Mouse (Mus musculus) myocyte (in vitro differentiated cells): ENCODE measurements around the gene Mical2. TPM values are rescaled to one million over a fixed set of nuclear protein-coding genes. Genes with fewer than 3 reads are reported as not detected.

Source experiments
- H3K27me3 ChIP-seq: one replicate; pipeline ENCODE4 v1.6.1; 2011; ENCODE audit not compliant: control insufficient read depth, insufficient read depth, insufficient read length
- H3K36me3 ChIP-seq: one replicate; pipeline ENCODE4 v1.6.1; 2011; ENCODE audit not compliant: control insufficient read depth, insufficient read depth
- H3K4me2 ChIP-seq: one replicate; pipeline ENCODE4 v1.6.1; 2011; ENCODE audit warnings: low read depth, control low read depth
- H3K4me3 ChIP-seq: one replicate; pipeline ENCODE4 v1.5.1; 2011; ENCODE audit warnings: mild to moderate bottlenecking, control low read depth, moderate library complexity
- H3K79me2 ChIP-seq: one replicate; pipeline ENCODE4 v1.6.1; 2011; ENCODE audit not compliant: control insufficient read depth, insufficient read depth
- H3ac ChIP-seq: one replicate; pipeline ENCODE4 v1.6.1; 2011; ENCODE audit not compliant: control insufficient read depth, insufficient read length
- CEBPB ChIP-seq: IDR thresholded peaks from 2 replicates; pipeline ENCODE4 v1.6.1; 2011; ENCODE audit warnings: mild to moderate bottlenecking, moderate library complexity; ENCODE audit not compliant: poor library complexity, insufficient read depth, severe bottlenecking
- E2F4 ChIP-seq: IDR thresholded peaks from one replicate; pipeline ENCODE4 v1.6.1; 2011; ENCODE audit warnings: mild to moderate bottlenecking, control low read depth, moderate library complexity; ENCODE audit not compliant: insufficient read depth
- MAX ChIP-seq: IDR thresholded peaks from one replicate; pipeline ENCODE4 v1.6.1; 2011; ENCODE audit warnings: low read depth, mild to moderate bottlenecking, control low read depth
- MYOD1 ChIP-seq, 3 experiments: IDR thresholded peaks; one replicate each; pipeline ENCODE4 v1.6.1; 2011; ENCODE audit warnings: control low read depth in 2 of 3, low read depth in 2 of 3, mild to moderate bottlenecking in 2 of 3, moderate library complexity in 1 of 3; ENCODE audit not compliant: insufficient read length in 2 of 3, control insufficient read depth in 1 of 3
- MYOG ChIP-seq, 3 experiments: IDR thresholded peaks; one replicate each; pipeline ENCODE4 v1.6.1; 2011; ENCODE audit warnings: control low read depth in 2 of 3, low read depth in 2 of 3, mild to moderate bottlenecking in 2 of 3; ENCODE audit not compliant: insufficient read length in 2 of 3, control insufficient read depth in 1 of 3, insufficient read depth in 1 of 3
- POLR2A ChIP-seq: IDR thresholded peaks from one replicate; pipeline ENCODE4 v1.6.1; 2011; ENCODE audit warnings: low read depth, mild to moderate bottlenecking, control low read depth, moderate library complexity; ENCODE audit not compliant: insufficient read length
- POLR2AphosphoS2 ChIP-seq: IDR thresholded peaks from one replicate; pipeline ENCODE4 v1.6.1; 2011; ENCODE audit warnings: low read depth, control low read depth; ENCODE audit not compliant: insufficient read length
- REST ChIP-seq: IDR thresholded peaks from one replicate; pipeline ENCODE4 v1.6.1; 2011; ENCODE audit warnings: mild to moderate bottlenecking, control low read depth, moderate library complexity; ENCODE audit not compliant: insufficient read depth, insufficient read length
- SRF ChIP-seq: IDR thresholded peaks from one replicate; pipeline ENCODE4 v1.6.1; 2011; ENCODE audit warnings: low read depth; ENCODE audit not compliant: control insufficient read depth, insufficient read length
- TCF12 ChIP-seq: IDR thresholded peaks from one replicate; pipeline ENCODE4 v1.6.1; 2011; ENCODE audit warnings: mild to moderate bottlenecking, control low read depth; ENCODE audit not compliant: poor library complexity, insufficient read depth, severe bottlenecking
- TCF3 ChIP-seq: IDR thresholded peaks from one replicate; pipeline ENCODE4 v1.6.1; 2011; ENCODE audit warnings: low read depth, control low read depth; ENCODE audit not compliant: insufficient read length
- USF1 ChIP-seq: IDR thresholded peaks from one replicate; pipeline ENCODE4 v1.6.1; 2011; ENCODE audit warnings: low read depth, mild to moderate bottlenecking, control low read depth, moderate library complexity
- polyA plus RNA-seq: library from polyadenylated mRNA; unstranded; fragments of >200 nt; fragmentation: generic; extraction: Trizol; gene quantifications from one replicate; pipeline ENCODE4 v1.2.1, GENCODE M21; 2012; ENCODE audit warnings: missing spikeins

Mical2 gene
- polyA plus RNA-seq, 1 experiment = 34.8 TPM

- H3K4me2 ChIP-seq = no peak overlapping the region
- no peaks in the 10 kb centered on the region for H3K27me3 ChIP-seq
- H3K36me3 ChIP-seq = peaks cover 13% of the 10 kb centered on the region
- H3ac ChIP-seq = no peak overlapping the region
- peak; percentile 27 for TF ChIP-seq TCF12
- TF ChIP-seq POLR2A = no peak
- no peak for TF ChIP-seq MAX
- TF ChIP-seq TCF3 = no peak
- peak; percentile 33; the same call in 1 of the 2 replicates for TF ChIP-seq CEBPB
- TF ChIP-seq SRF = no peak
- no peak for TF ChIP-seq REST
- TF ChIP-seq E2F4 = no peak
- peak; percentile 48 to 73 (median 73) for TF ChIP-seq MYOD1 (IDR thresholded peaks at IDR 0.05; ENCODE audit: control insufficient read depth in 1 of 3, insufficient read length in 2 of 3, low read depth in 2 of 3)
- TF ChIP-seq MYOG (IDR thresholded peaks at IDR 0.05; ENCODE audit: control insufficient read depth in 1 of 3, insufficient read depth in 1 of 3, insufficient read length in 2 of 3, low read depth in 2 of 3) = peak; percentile 66 to 85 (median 78)
- no peak for TF ChIP-seq USF1
- TF ChIP-seq POLR2AphosphoS2 = no peak
- H3K79me2 ChIP-seq = no peaks in the 10 kb centered on the region
- H3K4me3 ChIP-seq = no peak overlapping the region
Observed at GRCm38 (mm10) chr7:112336213-112336631, 110.6 kb downstream of the Mical2 start.

- Histone ChIP-seq H3ac (no peak overlapping the region), H3K27me3 (no peaks in the 10 kb centered on the region), H3K4me3 (no peak overlapping the region), H3K36me3 (peaks cover 18% of the 10 kb centered on the region), H3K4me2 (peak overlapping the region; percentile 24), H3K79me2 (no peaks in the 10 kb centered on the region)
- TF ChIP-seq TCF12 (no peak), REST (no peak), MYOD1 (IDR thresholded peaks at IDR 0.05; ENCODE audit: control insufficient read depth in 1 of 3, insufficient read length in 2 of 3, low read depth in 2 of 3) (peak in 1 of 3 experiments; percentile 36)
Observed at GRCm38 (mm10) chr7:112336769-112337168, 111.1 kb downstream of the Mical2 start.

GRCm38 (mm10) chr7:112337736-112338135 lies 112.1 kb downstream of the Mical2 start:
- no peaks in the 10 kb centered on the region for H3K27me3 ChIP-seq
- no peak overlapping the region for H3ac ChIP-seq
- no peaks in the 10 kb centered on the region for H3K79me2 ChIP-seq
- peaks cover 18% of the 10 kb centered on the region for H3K36me3 ChIP-seq
- H3K4me3 ChIP-seq = no peak overlapping the region
- TF ChIP-seq POLR2A (no peak), POLR2AphosphoS2 (no peak), MYOD1 (IDR thresholded peaks at IDR 0.05; ENCODE audit: control insufficient read depth in 1 of 3, insufficient read length in 2 of 3, low read depth in 2 of 3) (no peak), SRF (no peak), TCF12 (no peak), REST (no peak)
- no peak overlapping the region for H3K4me2 ChIP-seq

- Histone ChIP-seq H3K79me2 (no peaks in the 10 kb centered on the region), H3K4me3 (no peak overlapping the region), H3K36me3 (peaks cover 6% of the 10 kb centered on the region), H3ac (no peak overlapping the region), H3K27me3 (no peaks in the 10 kb centered on the region), H3K4me2 (no peak overlapping the region)
- TF ChIP-seq USF1 = no peak
- no peak for TF ChIP-seq TCF12
- TF ChIP-seq MAX = no peak
- no peak for TF ChIP-seq TCF3
- no peak for TF ChIP-seq MYOD1 (IDR thresholded peaks at IDR 0.05; ENCODE audit: control insufficient read depth in 1 of 3, insufficient read length in 2 of 3, low read depth in 2 of 3)
- TF ChIP-seq POLR2AphosphoS2 = no peak
- no peak for TF ChIP-seq MYOG (IDR thresholded peaks at IDR 0.05; ENCODE audit: control insufficient read depth in 1 of 3, insufficient read depth in 1 of 3, insufficient read length in 2 of 3, low read depth in 2 of 3)
- TF ChIP-seq CEBPB = no peak
- no peak for TF ChIP-seq REST
- TF ChIP-seq POLR2A = no peak
- no peak for TF ChIP-seq E2F4
- no peak for TF ChIP-seq SRF
Observed at GRCm38 (mm10) chr7:112341052-112341451, 115.4 kb downstream of the Mical2 start.

- Histone ChIP-seq H3K79me2 (no peaks in the 10 kb centered on the region), H3K4me2 (no peak overlapping the region), H3ac (no peak overlapping the region), H3K4me3 (no peak overlapping the region), H3K27me3 (no peaks in the 10 kb centered on the region), H3K36me3 (peaks cover 16% of the 10 kb centered on the region)
- TF ChIP-seq SRF (no peak), CEBPB (no peak), TCF3 (no peak), MAX (no peak), E2F4 (no peak), REST (no peak), POLR2A (no peak), POLR2AphosphoS2 (no peak), MYOG (IDR thresholded peaks at IDR 0.05; ENCODE audit: control insufficient read depth in 1 of 3, insufficient read depth in 1 of 3, insufficient read length in 2 of 3, low read depth in 2 of 3) (no peak), USF1 (no peak), MYOD1 (IDR thresholded peaks at IDR 0.05; ENCODE audit: control insufficient read depth in 1 of 3, insufficient read length in 2 of 3, low read depth in 2 of 3) (no peak), TCF12 (no peak)
Observed at GRCm38 (mm10) chr7:112345687-112346086, 120.0 kb downstream of the Mical2 start.
